Mouse (Mus musculus): ENCODE results near the gene Arl15.

Arl15 gene

GRCm38 (mm10) chr13:113917868-113918411 is 123.6 kb downstream of the Arl15 start:
- DNase-seq (ENCODE audit: low read depth): no peak

- no peak for DNase-seq (ENCODE audit: low read depth)
Measured at GRCm38 (mm10) chr13:113918668-113919067, 124.4 kb downstream of the Arl15 start.

GRCm38 (mm10) chr13:113935697-113936096 is 141.4 kb downstream of the Arl15 start:
- DNase-seq (ENCODE audit: low read depth): no peak

- no peak for DNase-seq (ENCODE audit: low read depth)
Measured at GRCm38 (mm10) chr13:113937231-113937630, 142.9 kb downstream of the Arl15 start.

GRCm38 (mm10) chr13:113938561-113938960 is 144.3 kb downstream of the Arl15 start:
- no peak for DNase-seq (ENCODE audit: low read depth)

GRCm38 (mm10) chr13:113939097-113939496 is 144.8 kb downstream of the Arl15 start:
- no peak for DNase-seq (ENCODE audit: low read depth)

- no peak for DNase-seq (ENCODE audit: low read depth)
Measured at GRCm38 (mm10) chr13:113939681-113940080, 145.4 kb downstream of the Arl15 start.

GRCm38 (mm10) chr13:113940151-113940550 is 145.8 kb downstream of the Arl15 start:
- no peak for DNase-seq (ENCODE audit: low read depth)

GRCm38 (mm10) chr13:113941943-113942342 is 147.6 kb downstream of the Arl15 start:
- no peak for DNase-seq (ENCODE audit: low read depth)

GRCm38 (mm10) chr13:113947546-113947945 is 153.2 kb downstream of the Arl15 start:
- DNase-seq (ENCODE audit: low read depth): no peak

- no peak for DNase-seq (ENCODE audit: low read depth)
Measured at GRCm38 (mm10) chr13:113949708-113950107, 155.4 kb downstream of the Arl15 start.

GRCm38 (mm10) chr13:113950131-113950530 is 155.8 kb downstream of the Arl15 start:
- DNase-seq (ENCODE audit: low read depth): no peak

GRCm38 (mm10) chr13:113957438-113957837 is 163.1 kb downstream of the Arl15 start:
- no peak for DNase-seq (ENCODE audit: low read depth)

GRCm38 (mm10) chr13:113964945-113965344 is 170.6 kb downstream of the Arl15 start:
- DNase-seq (ENCODE audit: low read depth): no peak

GRCm38 (mm10) chr13:113970706-113971105 is 176.4 kb downstream of the Arl15 start:
- no peak for DNase-seq (ENCODE audit: low read depth)

GRCm38 (mm10) chr13:113972401-113972800 is 178.1 kb downstream of the Arl15 start:
- no peak for DNase-seq (ENCODE audit: low read depth)

- DNase-seq (ENCODE audit: low read depth): no peak
Measured at GRCm38 (mm10) chr13:113974866-113975265, 180.6 kb downstream of the Arl15 start.

- DNase-seq (ENCODE audit: low read depth): no peak
Measured at GRCm38 (mm10) chr13:113975722-113976121, 181.4 kb downstream of the Arl15 start.

GRCm38 (mm10) chr13:113976936-113977335 is 182.6 kb downstream of the Arl15 start:
- DNase-seq (ENCODE audit: low read depth): no peak

GRCm38 (mm10) chr13:113980739-113981460 is 186.6 kb downstream of the Arl15 start:
- DNase-seq (ENCODE audit: low read depth): no peak

- no peak for DNase-seq (ENCODE audit: low read depth)
Measured at GRCm38 (mm10) chr13:113981461-113982000, 187.2 kb downstream of the Arl15 start.

- no peak for DNase-seq (ENCODE audit: low read depth)
Measured at GRCm38 (mm10) chr13:113983633-113984032, 189.3 kb downstream of the Arl15 start.

GRCm38 (mm10) chr13:113984491-113984890 is 190.2 kb downstream of the Arl15 start:
- DNase-seq (ENCODE audit: low read depth): no peak

Measured in naive thymus-derived CD4-positive, alpha-beta T cell, adult 2 months (primary cell).